Mouse (Mus musculus) ovary, postnatal 10 days (tissue): ENCODE measurements around the gene Hnrnph3.

Experiments used
- DNase-seq: peaks from one replicate; pipeline ENCODE4 v3.0.0; 2022; ENCODE audit warnings: low spot score

The Hnrnph3 gene

GRCm38 (mm10) chr10:62984495-62984894, 39.5 kb downstream of the Hnrnph3 start:
- no peak for DNase-seq

DNA sequence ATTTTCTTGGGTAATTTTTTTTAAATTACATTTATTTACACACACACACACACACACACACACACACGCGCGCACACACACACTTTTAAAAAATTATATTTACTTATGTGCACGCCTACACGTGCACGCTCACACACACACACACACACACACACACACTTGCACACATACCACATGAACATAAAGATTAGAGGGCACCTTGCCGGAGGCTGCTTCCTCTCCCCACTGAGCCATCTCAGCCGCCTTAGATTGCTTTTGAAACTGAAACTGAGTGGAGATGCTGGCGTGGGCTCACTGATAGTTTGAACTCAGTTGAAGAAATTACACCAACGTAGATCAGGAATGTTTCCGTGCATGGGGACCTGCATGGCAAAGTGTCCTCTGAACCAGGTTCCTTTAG, 39.9 kb downstream of the Hnrnph3 start:
- no peak for DNase-seq

DNA sequence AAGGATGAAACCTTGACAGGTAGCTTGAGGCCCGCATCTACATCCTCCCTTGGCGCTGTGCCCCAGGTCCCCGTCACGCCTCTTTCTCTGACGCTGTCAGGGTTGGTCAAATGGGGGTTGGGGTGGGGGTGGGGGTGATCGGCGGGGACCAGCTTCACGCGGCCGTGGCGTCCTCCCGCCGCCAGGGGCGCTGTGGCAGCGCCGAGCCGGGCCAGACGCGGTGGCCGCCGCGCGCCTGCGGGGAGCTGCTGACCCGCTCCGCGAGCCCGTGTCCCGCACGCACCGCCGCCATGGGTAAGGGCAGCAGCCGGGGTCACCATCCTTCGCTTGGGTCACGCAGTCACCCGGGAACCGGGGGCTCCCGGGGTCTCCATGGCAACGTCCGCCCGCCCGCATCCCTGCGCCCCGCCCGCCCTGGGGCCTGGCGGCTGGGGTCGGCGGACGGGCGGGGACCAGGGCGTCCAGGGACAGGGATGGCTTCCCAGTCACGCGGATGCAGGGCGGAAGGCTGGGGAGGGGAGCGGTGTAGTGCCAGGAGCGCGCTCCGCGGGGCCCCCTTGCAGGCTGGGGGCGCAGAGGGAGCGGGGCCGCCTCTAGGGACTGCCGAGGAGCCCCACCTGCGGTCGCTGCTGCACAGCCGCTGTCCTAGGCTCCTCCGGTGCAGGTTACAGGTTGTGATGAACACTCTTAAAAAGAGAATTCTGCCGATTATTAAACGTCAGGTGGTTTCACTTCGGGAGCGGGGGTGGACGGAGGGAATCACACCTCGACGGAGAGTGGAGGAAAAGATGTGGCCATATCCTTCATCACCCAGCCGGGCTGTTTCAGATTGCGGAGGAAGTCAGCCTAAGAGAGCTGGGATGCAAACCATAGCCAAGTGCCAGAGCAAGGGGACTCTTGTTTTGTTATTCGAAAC, 43.7 kb downstream of the Hnrnph3 start, which contains the start of gene Rufy2:
Gene Rufy2 (plus strand): TSS at position 185 of the 916 bp plus-strand sequence.
- peak; percentile 65 for DNase-seq

DNA sequence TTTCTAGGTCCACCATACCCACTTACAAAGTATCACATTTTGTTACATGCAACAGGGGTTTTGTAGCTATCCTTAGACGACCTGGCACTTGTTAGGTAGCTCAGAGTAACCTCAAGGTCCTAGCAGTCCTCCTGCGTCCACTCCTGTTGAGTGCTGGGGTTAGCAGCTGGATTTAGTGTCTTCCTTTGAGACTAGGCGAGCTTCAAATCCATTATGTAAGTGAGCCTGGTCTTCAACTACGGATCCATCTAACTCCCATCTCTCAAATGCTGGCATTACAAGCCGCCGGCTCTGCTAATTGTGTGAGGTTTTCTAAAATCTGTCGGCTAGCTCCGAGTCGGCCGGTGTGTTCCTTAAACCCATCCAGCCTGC, 44.4 kb downstream of the Hnrnph3 start:
- no peak for DNase-seq

GRCm38 (mm10) chr10:62971821-62972220, 52.2 kb downstream of the Hnrnph3 start:
- DNase-seq = no peak

DNA sequence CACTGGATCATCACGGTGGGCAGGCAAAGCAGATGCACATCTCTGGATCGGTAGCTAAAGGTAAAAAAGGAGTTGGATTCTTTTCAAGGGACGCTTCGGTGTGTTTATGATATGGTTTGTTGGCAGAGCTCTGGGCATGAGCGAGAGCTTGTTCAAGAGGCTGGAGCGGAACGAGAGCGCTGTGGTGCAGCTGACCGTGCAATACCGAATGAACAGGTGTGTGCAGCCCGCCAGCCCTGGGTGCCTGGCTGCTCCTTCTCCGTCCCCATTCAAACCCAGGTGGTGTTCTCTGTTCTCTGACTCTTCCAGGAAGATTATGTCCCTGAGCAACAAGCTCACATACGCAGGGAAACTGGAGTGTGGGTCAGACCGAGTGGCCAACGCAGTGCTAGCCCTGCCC, 57.7 kb downstream of the Hnrnph3 start:
- DNase-seq = no peak

DNA sequence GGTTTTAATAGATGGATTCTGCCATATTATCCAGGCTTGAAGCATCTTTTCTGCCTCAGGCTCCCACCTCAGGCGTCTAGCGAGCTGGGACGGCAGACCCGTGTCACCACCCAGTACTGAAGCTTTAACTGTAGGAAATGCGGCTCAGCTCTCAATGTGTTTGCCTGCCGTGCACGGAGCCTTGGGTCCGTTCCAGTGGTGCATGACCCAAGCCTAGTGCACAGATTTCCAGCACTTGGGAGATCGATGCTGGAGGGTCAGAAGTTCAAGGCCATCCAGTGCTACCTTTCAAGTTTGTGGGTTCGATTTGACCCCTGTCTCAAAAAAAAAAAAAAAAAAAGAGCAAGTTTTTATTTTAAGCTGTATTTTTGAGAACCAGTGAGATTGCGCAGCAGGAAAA, 58.2 kb downstream of the Hnrnph3 start:
- DNase-seq = no peak
